Mouse (Mus musculus) gastrocnemius, postnatal 25 days (tissue): ENCODE results near the gene Tssk4. TPM values are rescaled to one million over a fixed set of nuclear protein-coding genes. Genes with fewer than 3 reads are reported as not detected.

Experiments
- total RNA-seq, 2 experiments: library from RNA; stranded (reverse); gene quantifications; 1 replicate in 1 of 2; 2 replicates in 1 of 2; pipeline ENCODE4 v1.2.3; 2021

Tssk4 gene
- total RNA-seq, 2 experiments from 2014 or later = 0.24 TPM; not detected in 1

Other genes starting within 250 kb of the Tssk4 start
- gene Dhrs4, start 171.4 kb upstream of the Tssk4 start, total RNA-seq = 10 to 100 TPM; 42.1 to 47.7 TPM
- gene Carmil3, start 159.5 kb upstream of the Tssk4 start, total RNA-seq = under 1 TPM; 0.33 to 0.40 TPM
- gene Cpne6, start 139.7 kb upstream of the Tssk4 start, total RNA-seq = not detected
- not detected for gene Nrl, start 125.2 kb upstream of the Tssk4 start, total RNA-seq
- 1 to 10 TPM; 4.7 to 6.9 TPM for gene Pck2, start 109.9 kb upstream of the Tssk4 start, total RNA-seq
- gene Dcaf11, start 90.2 kb upstream of the Tssk4 start, total RNA-seq = 100 to 1,000 TPM in 1 of 2 experiments, 10 to 100 TPM in 1; 97.3 to 105 TPM
- not detected for gene A730061H03Rik, start 89.8 kb upstream of the Tssk4 start, total RNA-seq
- 100 to 1,000 TPM; 329 to 343 TPM for gene Fitm1, start 74.6 kb upstream of the Tssk4 start, total RNA-seq
- gene Psme1, start 72.1 kb upstream of the Tssk4 start, total RNA-seq = 10 to 100 TPM; 66.4 to 67.6 TPM
- gene Emc9, start 64.9 kb upstream of the Tssk4 start, total RNA-seq = 10 to 100 TPM; 33.4 to 34.1 TPM
- gene Psme2, start 59.1 kb upstream of the Tssk4 start, total RNA-seq = 10 to 100 TPM; 42.9 to 58.4 TPM
- 10 to 100 TPM; 11.1 to 20.7 TPM for gene Rnf31, start 58.5 kb upstream of the Tssk4 start, total RNA-seq
- gene Irf9, start 46.6 kb upstream of the Tssk4 start, total RNA-seq = 1 to 10 TPM; 4.1 to 5.4 TPM
- under 1 TPM in 1 of 2 experiments, not detected in 1; 0.54 TPM for gene Rec8, start 32.1 kb upstream of the Tssk4 start, total RNA-seq
- gene Ipo4, start 14.2 kb upstream of the Tssk4 start, total RNA-seq = 10 to 100 TPM; 56.8 to 76.0 TPM
- gene Gm49378, start 12.3 kb upstream of the Tssk4 start, total RNA-seq = 1 to 10 TPM in 1 of 2 experiments, under 1 TPM in 1; 0.72 to 1.2 TPM
- gene Tm9sf1, start 6.4 kb upstream of the Tssk4 start, total RNA-seq = 10 to 100 TPM; 15.8 to 17.6 TPM
- gene Mdp1, start 10.3 kb downstream of the Tssk4 start, total RNA-seq = 10 to 100 TPM; 15.0 to 17.3 TPM
- 1 to 10 TPM; 2.4 to 3.3 TPM for gene Gmpr2, start 21.8 kb downstream of the Tssk4 start, total RNA-seq
- gene Nedd8, start 21.9 kb downstream of the Tssk4 start, total RNA-seq = 100 to 1,000 TPM; 180 to 191 TPM
- 1 to 10 TPM; 7.5 to 8.2 TPM for gene Tinf2, start 31.6 kb downstream of the Tssk4 start, total RNA-seq
- not detected for gene Tgm1, start 63.7 kb downstream of the Tssk4 start, total RNA-seq
- gene Rabggta, start 72.1 kb downstream of the Tssk4 start, total RNA-seq = 10 to 100 TPM; 10.3 TPM
- gene Dhrs1, start 95.5 kb downstream of the Tssk4 start, total RNA-seq = 10 to 100 TPM; 29.4 to 32.7 TPM
- 10 to 100 TPM; 11.3 to 12.0 TPM for gene Nop9, start 95.5 kb downstream of the Tssk4 start, total RNA-seq
- not detected for gene Cideb, start 108.3 kb downstream of the Tssk4 start, total RNA-seq
- under 1 TPM in 1 of 2 experiments, not detected in 1; 0.10 TPM for gene Ltb4r2, start 111.2 kb downstream of the Tssk4 start, total RNA-seq
- gene Ltb4r1, start 115.8 kb downstream of the Tssk4 start, total RNA-seq = not detected
- gene Adcy4, start 133.9 kb downstream of the Tssk4 start, total RNA-seq = 1 to 10 TPM; 6.4 to 6.5 TPM
- 1 to 10 TPM; 1.3 to 1.7 TPM for gene Ripk3, start 138.7 kb downstream of the Tssk4 start, total RNA-seq
- gene Nfatc4, start 173.0 kb downstream of the Tssk4 start, total RNA-seq = 1 to 10 TPM; 3.2 to 5.9 TPM
- 1 to 10 TPM; 2.6 to 4.1 TPM for gene Nynrin, start 203.8 kb downstream of the Tssk4 start, total RNA-seq
- not detected for gene Cbln3, start 234.2 kb downstream of the Tssk4 start, total RNA-seq
- 1 to 10 TPM; 7.0 to 9.1 TPM for gene Khnyn, start 234.8 kb downstream of the Tssk4 start, total RNA-seq